Mouse (Mus musculus) neural tube, embryonic 12.5 days (tissue): ENCODE measurements around the gene Bag5. TPM values are rescaled to one million over a fixed set of nuclear protein-coding genes. Genes with fewer than 3 reads are reported as not detected.
"Not testable (repeated sequence)": the region's sequence is repeated elsewhere in the genome, so short reads cannot be mapped to it uniquely, and the experiment has no call there.

ENCODE experiments used
- ATAC-seq: fragments of 200-750 bp; cut with Nextera tagmentation; 2 replicates; pipeline ENCODE4 v1.8.0; 2017; ENCODE audit warnings: low read depth, mild to moderate bottlenecking, moderate TSS enrichment, moderate library complexity; ENCODE audit not compliant: low FRiP score
- H3K27ac ChIP-seq: fragments of 300-500 bp; sonication (generic); 2 replicates; pipeline ENCODE4 v1.5.1; 2016
- H3K27me3 ChIP-seq: fragments of 300-500 bp; sonication (generic); replicated peaks from 2 replicates; pipeline ENCODE4 v1.6.1; 2016; ENCODE audit warnings: mild to moderate bottlenecking
- H3K36me3 ChIP-seq: fragments of 300-500 bp; sonication (generic); 2 replicates; pipeline ENCODE4 v1.6.1; 2016; ENCODE audit warnings: mild to moderate bottlenecking
- H3K4me1 ChIP-seq: fragments of 300-500 bp; sonication (generic); 2 replicates; pipeline ENCODE4 v1.6.1; 2016
- H3K4me2 ChIP-seq: fragments of 300-500 bp; sonication (generic); replicated peaks from 2 replicates; pipeline ENCODE4 v1.6.1; 2016; ENCODE audit warnings: mild to moderate bottlenecking
- H3K4me3 ChIP-seq: fragments of 300-500 bp; sonication (generic); 2 replicates; pipeline ENCODE4 v1.5.1; 2016
- H3K9ac ChIP-seq: fragments of 300-500 bp; sonication (generic); 2 replicates; pipeline ENCODE4 v1.6.1; 2016; ENCODE audit warnings: mild to moderate bottlenecking
- H3K9me3 ChIP-seq: fragments of 300-500 bp; sonication (generic); 2 replicates; pipeline ENCODE4 v1.6.1; 2016; ENCODE audit warnings: mild to moderate bottlenecking
- WGBS: fragments of 180-500 bp; shearing (Covaris S2); methylation state at CpG from one replicate; pipeline ENCODE4 v1.1.7; 2016; 5-methylcytosine and 5-hydroxymethylcytosine counted together
- polyA plus RNA-seq: library from polyadenylated mRNA; unstranded; fragments of >200 nt; fragmentation: Nextera tagmentation; extraction: Ambion mirVana; gene quantifications from 2 replicates; pipeline ENCODE4 v1.2.1, GENCODE M21; 2016

Bag5 gene
- polyA plus RNA-seq, 1 experiment from 2014 or later, result 60.1 TPM

DNA sequence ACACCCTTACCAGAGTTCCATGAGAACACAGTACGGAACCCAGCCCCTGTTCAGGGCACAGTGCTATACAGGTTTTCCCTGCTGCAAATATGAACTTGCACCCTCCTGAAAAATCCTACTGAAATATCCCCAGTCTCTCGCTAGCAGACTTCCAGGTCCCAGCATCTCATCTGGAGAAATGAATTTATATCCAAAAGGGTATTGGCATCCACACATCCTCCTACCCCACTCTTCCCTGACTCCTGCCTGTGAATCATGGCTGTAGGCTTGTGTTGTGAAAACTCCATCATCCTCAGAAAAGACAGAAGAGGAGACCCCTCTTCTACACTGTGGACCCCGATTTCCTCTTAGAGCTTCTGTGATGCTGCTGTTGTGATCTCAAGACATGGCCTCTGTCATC, 37.7 kb upstream of the Bag5 start:
- WGBS, result 97% methylated on average over 3 of the region's 3 CpGs

DNA sequence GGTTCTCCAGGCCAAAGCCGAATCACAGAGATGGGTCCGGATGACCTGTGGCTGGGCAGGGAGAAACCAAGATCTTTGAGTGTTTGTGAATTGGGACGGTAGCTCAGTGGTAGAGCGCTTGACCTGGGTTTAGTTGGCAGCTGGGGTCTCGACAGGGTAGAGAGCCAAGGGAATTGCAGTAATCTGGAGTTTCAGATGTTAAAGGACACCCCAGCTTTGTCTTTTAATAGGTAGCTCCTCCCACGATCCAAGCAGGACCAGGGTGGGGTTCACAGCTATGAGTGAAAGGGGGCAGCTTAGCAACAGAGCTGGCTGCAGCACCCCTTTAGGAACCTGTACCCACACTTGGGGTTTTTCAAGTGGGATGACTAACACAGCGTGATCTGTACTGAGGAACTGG, 34.4 kb upstream of the Bag5 start:
- no peak overlapping the region for H3K9ac ChIP-seq
- no peak overlapping the region for H3K27ac ChIP-seq
- 81% methylated on average over 7 of the region's 7 CpGs for whole genome bisulfite sequencing
- no peaks in the 10 kb centered on the region for H3K9me3 ChIP-seq
- no peaks in the 10 kb centered on the region for H3K36me3 ChIP-seq
- no peak overlapping the region for H3K4me3 ChIP-seq
- H3K4me1 ChIP-seq, result 0 out of 2 replicates have a peak, but pooled peaks cover 11% of the 10 kb centered on the region
- H3K27me3 ChIP-seq, result no peaks in the 10 kb centered on the region
- ATAC-seq, result no peak
- H3K4me2 ChIP-seq, result no peak overlapping the region

More for the DNA sequence above, 37.7 kb upstream of the Bag5 start:
- H3K9me3 ChIP-seq, result no peaks in the 10 kb centered on the region
- H3K27me3 ChIP-seq, result no peaks in the 10 kb centered on the region
- ATAC-seq, result no peak
- H3K36me3 ChIP-seq, result no peaks in the 10 kb centered on the region
- no peak overlapping the region for H3K4me2 ChIP-seq
- no peak overlapping the region for H3K9ac ChIP-seq
- H3K4me3 ChIP-seq, result no peak overlapping the region
- peaks cover 7% of the 10 kb centered on the region; the same call in 1 of the 2 replicates for H3K4me1 ChIP-seq
- H3K27ac ChIP-seq, result no peak overlapping the region

DNA sequence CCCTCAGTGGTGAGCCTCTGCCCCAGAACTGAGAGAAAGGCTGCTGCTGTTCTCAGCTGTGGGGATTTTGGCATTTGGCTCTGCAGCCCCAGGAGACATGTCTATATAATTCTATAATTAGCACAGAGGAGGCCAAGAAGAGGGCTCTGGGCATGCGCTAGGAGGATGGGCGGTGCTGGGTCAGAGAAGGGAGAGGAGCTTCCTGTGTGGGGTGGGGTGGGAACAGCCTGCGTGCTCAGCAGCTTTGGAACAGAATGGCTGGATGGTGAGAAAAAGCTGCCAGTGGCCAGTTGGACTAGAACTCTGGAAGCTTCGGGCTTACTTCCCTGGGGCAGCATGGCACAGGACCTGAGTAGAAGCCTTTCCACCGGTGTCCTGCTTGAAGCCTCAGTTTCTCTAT, 33.0 kb upstream of the Bag5 start:
- ATAC-seq, result no peak
- WGBS, result 68% methylated on average over 5 of the region's 5 CpGs
- no peak overlapping the region for H3K27ac ChIP-seq

DNA sequence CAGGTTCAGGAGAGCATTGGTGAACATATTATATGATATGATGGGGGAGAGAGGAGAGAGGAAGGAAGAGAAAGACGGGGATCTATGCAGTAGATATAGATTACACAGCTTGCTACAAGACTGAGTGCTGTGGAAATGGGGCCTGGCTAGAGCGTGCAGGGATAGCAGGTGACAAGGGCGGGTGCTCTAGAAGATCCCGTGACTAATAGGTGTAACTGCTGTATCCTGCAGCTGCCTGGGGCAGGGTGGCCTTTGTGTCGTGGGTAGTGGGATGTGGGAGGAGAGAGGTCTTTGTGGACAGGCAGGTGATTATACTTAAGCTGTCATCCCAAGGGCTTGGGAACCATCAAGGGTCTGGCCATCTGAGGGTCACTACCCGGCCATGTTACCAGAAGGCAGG, 32.2 kb upstream of the Bag5 start:
- Histone ChIP-seq H3K36me3 (no peaks in the 10 kb centered on the region), H3K4me3 (no peak overlapping the region), H3K27me3 (no peaks in the 10 kb centered on the region), H3K27ac (no peak overlapping the region), H3K4me2 (no peak overlapping the region), H3K4me1 (0 out of 2 replicates have a peak, but pooled peaks cover 11% of the 10 kb centered on the region), H3K9me3 (no peaks in the 10 kb centered on the region), H3K9ac (no peak overlapping the region)
- 70% methylated on average over 6 of the region's 6 CpGs for WGBS
- no peak for ATAC-seq

More for the DNA sequence above, 33.0 kb upstream of the Bag5 start:
- H3K4me1 ChIP-seq, result 0 out of 2 replicates have a peak, but pooled peaks cover 11% of the 10 kb centered on the region
- H3K27me3 ChIP-seq, result no peaks in the 10 kb centered on the region
- no peaks in the 10 kb centered on the region for H3K9me3 ChIP-seq
- no peak overlapping the region for H3K4me3 ChIP-seq
- no peaks in the 10 kb centered on the region for H3K36me3 ChIP-seq
- H3K9ac ChIP-seq, result no peak overlapping the region
- no peak overlapping the region for H3K4me2 ChIP-seq

DNA sequence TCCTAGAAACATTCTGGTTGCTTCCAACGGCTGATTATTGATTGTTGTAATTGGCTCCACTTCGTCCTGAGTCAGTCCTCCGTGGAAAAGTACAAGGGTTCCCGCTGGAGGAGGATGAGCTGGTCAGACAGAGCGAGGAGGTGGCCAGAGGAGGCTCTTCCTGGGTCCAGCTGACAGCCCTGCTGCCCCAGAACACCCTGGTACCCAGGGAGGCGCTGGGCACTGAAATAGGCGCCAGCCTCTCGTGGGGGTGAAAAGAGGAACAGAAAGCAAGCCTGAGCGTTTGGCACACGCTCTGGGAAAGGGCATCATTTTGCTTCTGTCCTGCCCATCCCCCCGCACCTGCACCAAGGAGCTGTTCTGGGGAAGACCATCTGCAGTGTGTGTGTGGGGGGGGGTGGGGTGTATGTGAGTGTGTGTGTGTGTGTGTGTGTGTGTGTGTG, 30.9 kb upstream of the Bag5 start:
- H3K4me2 ChIP-seq, result no peak overlapping the region
- H3K36me3 ChIP-seq, result no peaks in the 10 kb centered on the region
- H3K9ac ChIP-seq, result 0 out of 2 replicates have a peak overlapping the region, but pooled peaks have one; percentile 0
- 83% methylated on average over 11 of the region's 11 CpGs for WGBS
- ATAC-seq, result no peak
- H3K27me3 ChIP-seq, result no peaks in the 10 kb centered on the region
- no peak overlapping the region for H3K4me3 ChIP-seq
- no peak overlapping the region for H3K27ac ChIP-seq
- H3K4me1 ChIP-seq, result 0 out of 2 replicates have a peak, but pooled peaks cover 11% of the 10 kb centered on the region
- no peaks in the 10 kb centered on the region for H3K9me3 ChIP-seq

DNA sequence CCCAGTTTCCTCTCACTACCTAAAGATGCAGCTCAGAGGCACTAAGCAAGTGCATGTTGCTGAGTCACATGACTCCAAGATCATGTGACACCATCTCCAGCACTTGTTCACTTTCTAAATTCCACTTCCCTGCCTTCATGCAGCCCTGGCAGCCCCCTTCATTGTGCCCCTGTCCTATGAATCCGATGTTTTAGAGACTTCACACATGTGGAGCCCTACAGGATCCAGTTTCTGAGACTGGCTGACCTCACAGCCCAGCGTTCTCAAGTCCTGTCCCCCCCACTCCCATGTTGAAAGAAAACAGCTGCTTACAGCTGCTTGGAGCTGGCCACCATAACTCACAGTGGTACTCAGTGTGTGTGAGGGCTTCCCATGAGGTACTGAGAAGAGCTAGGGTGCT, 30.4 kb upstream of the Bag5 start:
- WGBS, result 76% methylated on average over 2 of the region's 2 CpGs
- no peak for ATAC-seq
- Histone ChIP-seq H3K4me2 (no peak overlapping the region), H3K9ac (no peak overlapping the region), H3K4me3 (no peak overlapping the region), H3K27me3 (no peaks in the 10 kb centered on the region), H3K9me3 (no peaks in the 10 kb centered on the region), H3K4me1 (0 out of 2 replicates have a peak, but pooled peaks cover 11% of the 10 kb centered on the region), H3K36me3 (no peaks in the 10 kb centered on the region), H3K27ac (no peak overlapping the region)

DNA sequence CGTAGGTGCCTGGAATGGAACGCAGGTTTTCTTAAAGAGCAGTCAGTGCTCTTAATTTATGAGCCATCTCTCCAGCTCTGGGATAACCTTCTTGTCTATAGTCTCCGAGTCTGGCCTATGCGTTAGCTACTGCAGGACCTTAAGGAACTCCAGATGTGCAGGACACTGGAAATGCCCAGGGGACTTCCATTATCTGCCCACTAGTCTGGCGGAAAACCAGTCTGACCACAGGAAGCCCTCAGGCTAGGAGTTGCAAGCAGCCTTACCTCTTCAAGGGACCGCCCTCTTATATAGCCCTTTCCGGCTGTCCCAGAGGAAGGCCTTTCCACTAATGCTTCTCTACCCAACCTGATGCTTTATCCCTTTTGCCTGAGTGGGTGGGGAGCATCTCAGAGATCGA, 28.3 kb upstream of the Bag5 start:
- Histone ChIP-seq H3K9me3 (no peaks in the 10 kb centered on the region), H3K4me2 (no peak overlapping the region)
- WGBS, result 81% methylated on average over 8 of the region's 8 CpGs

DNA sequence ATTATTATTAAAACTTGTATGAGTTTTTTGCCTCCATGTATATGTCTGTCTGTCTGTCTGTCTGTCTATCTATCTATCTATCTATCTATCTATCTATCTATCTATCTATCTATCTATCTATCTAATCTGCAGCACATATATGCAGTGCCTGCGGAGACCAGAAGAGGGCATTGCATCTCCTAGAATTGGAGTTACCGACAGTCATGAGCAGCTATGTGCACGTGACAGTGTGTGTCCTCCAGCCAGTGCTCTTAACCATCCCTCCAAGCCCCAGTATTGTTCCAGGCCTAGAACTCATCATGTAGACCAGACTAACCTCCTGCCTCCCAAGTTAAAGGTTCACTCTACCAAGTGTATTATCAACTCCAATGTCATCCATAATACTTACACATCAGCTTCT, 25.7 kb upstream of the Bag5 start:
- ATAC-seq, result no peak

More for the DNA sequence above, 28.3 kb upstream of the Bag5 start:
- ATAC-seq, result no peak
- no peak overlapping the region for H3K4me3 ChIP-seq
- no peaks in the 10 kb centered on the region for H3K27me3 ChIP-seq
- no peak overlapping the region for H3K27ac ChIP-seq
- no peaks in the 10 kb centered on the region for H3K36me3 ChIP-seq
- H3K4me1 ChIP-seq, result 0 out of 2 replicates have a peak, but pooled peaks cover 10% of the 10 kb centered on the region
- no peak overlapping the region for H3K9ac ChIP-seq

DNA sequence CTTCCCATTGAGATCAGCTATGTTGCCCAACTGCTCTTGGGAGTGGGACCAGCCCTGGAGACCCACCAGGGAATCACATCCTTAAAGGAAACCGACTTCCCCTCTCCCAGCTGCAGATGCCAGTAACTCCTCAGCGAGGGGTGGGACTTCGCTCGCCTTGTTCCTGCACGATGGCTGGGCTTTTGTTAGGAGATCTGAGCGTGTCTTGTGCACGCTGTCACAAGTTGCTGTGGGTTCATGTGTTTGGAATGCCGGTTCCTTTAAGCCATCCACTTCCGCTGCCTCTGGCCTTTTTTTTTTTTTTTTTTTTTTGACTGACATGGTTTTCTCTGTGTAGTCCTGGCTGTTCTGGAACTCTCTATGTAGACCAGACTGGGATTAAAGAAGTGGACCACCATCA, 24.3 kb upstream of the Bag5 start:
- WGBS, result 65% methylated on average over 9 of the region's 9 CpGs
- no peak overlapping the region for H3K4me2 ChIP-seq
- ATAC-seq, result no peak
- H3K9ac ChIP-seq, result no peak overlapping the region
- H3K36me3 ChIP-seq, result no peaks in the 10 kb centered on the region
- no peaks in the 10 kb centered on the region for H3K9me3 ChIP-seq
- H3K4me1 ChIP-seq, result no peaks in the 10 kb centered on the region; the same call in 1 of the 2 replicates
- no peak overlapping the region for H3K4me3 ChIP-seq
- H3K27ac ChIP-seq, result no peak overlapping the region
- H3K27me3 ChIP-seq, result no peaks in the 10 kb centered on the region

More for the DNA sequence above, 25.7 kb upstream of the Bag5 start:
- no peak overlapping the region for H3K9ac ChIP-seq
- no peak overlapping the region for H3K4me2 ChIP-seq
- no peaks in the 10 kb centered on the region for H3K4me1 ChIP-seq
- 12% methylated on average over 3 of the region's 3 CpGs for WGBS
- H3K36me3 ChIP-seq, result no peaks in the 10 kb centered on the region
- H3K9me3 ChIP-seq, result no peaks in the 10 kb centered on the region
- no peaks in the 10 kb centered on the region for H3K27me3 ChIP-seq
- H3K27ac ChIP-seq, result no peak overlapping the region
- no peak overlapping the region for H3K4me3 ChIP-seq

DNA sequence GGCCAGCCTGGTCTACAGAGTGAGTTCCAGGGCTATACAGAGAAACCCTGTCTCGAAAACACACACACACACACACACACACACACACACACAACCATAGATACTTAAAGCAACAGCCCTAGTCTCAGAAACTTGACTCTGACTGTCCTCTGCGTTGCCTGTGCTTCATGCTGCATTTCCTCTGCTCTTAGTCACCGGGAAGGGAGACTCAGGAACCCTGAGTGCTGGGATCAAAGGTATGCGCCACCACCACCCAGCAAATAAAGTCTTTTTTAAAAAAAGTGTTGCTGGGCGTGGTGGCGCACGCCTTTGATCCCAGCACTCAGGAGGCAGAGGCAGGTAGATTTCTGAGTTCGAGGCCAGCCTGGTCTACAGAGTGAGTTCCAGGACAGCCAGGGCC, 23.6 kb upstream of the Bag5 start:
- H3K27ac ChIP-seq, ATAC-seq, H3K4me1 ChIP-seq, H3K4me3 ChIP-seq, H3K4me2 ChIP-seq, H3K9ac ChIP-seq, H3K9me3 ChIP-seq, H3K27me3 ChIP-seq, H3K36me3 ChIP-seq: not testable (repeated sequence)
- 91% methylated on average over 8 of the region's 8 CpGs for WGBS

DNA sequence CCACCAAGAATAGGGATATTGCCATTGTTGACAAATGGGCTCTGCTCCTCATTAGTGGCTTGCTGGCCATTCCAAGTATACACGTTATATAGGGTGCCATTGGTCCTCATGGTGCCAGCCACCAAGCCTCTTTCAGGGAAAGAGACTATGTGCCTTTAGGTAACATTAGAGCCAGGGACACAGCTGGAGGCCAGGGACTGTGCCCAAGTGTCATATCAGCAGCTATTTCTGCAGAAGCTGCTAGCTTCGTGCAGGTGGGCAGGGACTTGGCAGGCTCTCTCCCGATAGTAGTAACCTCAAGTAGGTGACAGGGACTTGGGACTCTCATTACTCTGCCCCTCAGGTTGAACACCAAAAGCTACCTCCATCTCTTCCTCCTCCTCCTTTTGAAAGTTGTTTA, 21.9 kb upstream of the Bag5 start:
- WGBS, result 87% methylated on average over 3 of the region's 3 CpGs
- Histone ChIP-seq H3K4me1 (no peaks in the 10 kb centered on the region; the same call in 1 of the 2 replicates), H3K27ac (no peak overlapping the region), H3K9ac (no peak overlapping the region), H3K4me2 (no peak overlapping the region), H3K4me3 (no peak overlapping the region), H3K27me3 (no peaks in the 10 kb centered on the region), H3K9me3 (no peaks in the 10 kb centered on the region), H3K36me3 (peaks cover 9% of the 10 kb centered on the region; the same call in 1 of the 2 replicates)
- no peak for ATAC-seq

DNA sequence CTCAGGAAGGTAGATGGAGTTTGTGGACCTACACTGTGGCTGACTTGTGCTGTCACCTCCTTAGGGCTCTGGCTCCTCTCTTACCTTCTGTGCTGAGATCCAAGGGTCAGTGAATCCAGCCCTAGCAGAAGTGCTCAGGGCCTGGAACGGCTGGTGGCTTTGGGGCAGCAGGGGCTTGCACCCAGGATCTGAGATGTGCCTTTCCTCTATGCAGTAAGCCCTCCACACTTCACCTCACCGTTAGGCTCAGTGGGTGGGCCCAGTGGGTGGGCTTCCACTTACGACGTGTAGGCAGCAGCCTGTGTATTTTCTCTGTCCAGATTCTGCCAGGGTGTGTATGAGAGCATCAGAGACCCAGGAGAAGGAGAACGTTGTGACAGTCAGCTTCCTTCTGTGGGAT, 19.9 kb upstream of the Bag5 start:
- Histone ChIP-seq H3K9ac (0 out of 2 replicates have a peak overlapping the region, but pooled peaks have one; percentile 17), H3K27ac (no peak overlapping the region), H3K9me3 (no peaks in the 10 kb centered on the region), H3K36me3 (peaks cover 16% of the 10 kb centered on the region; the same call in 1 of the 2 replicates), H3K4me2 (peak overlapping the region; percentile 36; the same call in 1 of the 2 replicates), H3K27me3 (no peaks in the 10 kb centered on the region), H3K4me3 (no peak overlapping the region), H3K4me1 (no peaks in the 10 kb centered on the region; the same call in 1 of the 2 replicates)
- WGBS, result 66% methylated on average over 5 of the region's 5 CpGs
- 0 out of 2 replicates have a peak, but pooled peaks have one; percentile 20 for ATAC-seq
